Mouse (Mus musculus): ENCODE results near the gene Adck1. TPM values are rescaled to one million over a fixed set of nuclear protein-coding genes. Genes with fewer than 3 reads are reported as not detected.

The Adck1 gene
- polyA plus RNA-seq, 1 experiment = 13.6 TPM

DNA sequence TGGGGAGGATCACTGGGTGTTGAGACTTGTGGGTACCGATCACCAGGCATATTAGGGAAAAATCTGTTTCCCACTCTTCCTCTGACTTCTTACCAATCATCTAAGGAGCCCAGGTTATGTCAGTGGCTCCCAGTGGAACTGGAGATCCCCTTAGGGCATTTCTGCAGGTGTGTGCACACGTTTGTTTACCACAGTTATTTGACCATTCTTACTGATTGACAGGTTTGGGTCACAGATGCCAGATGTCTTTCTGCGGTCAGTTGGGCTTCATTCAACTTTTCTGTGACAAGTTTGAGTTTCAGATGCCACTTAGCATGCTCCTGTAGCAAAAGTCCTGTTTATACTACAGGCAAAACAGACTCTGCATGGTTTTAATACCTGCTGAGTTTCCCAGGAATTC, 112.5 kb downstream of the Adck1 start:
- H3K27ac ChIP-seq (ENCODE audit: insufficient read depth, low read length) = no peak overlapping the region
- no peak overlapping the region for H3K9ac ChIP-seq (ENCODE audit: low read depth, poor library complexity, severe bottlenecking)
- no peak for TF ChIP-seq CTCF (IDR thresholded peaks at IDR 0.05; ENCODE audit: low read depth, low read length)
- no peak for TF ChIP-seq POLR2A (IDR thresholded peaks at IDR 0.05; ENCODE audit: insufficient read depth, low read length)
- no peak for TF ChIP-seq EP300 (IDR thresholded peaks at IDR 0.05; ENCODE audit: insufficient read depth, low read depth, low read length)
- no peaks in the 10 kb centered on the region for H3K36me3 ChIP-seq (ENCODE audit: control insufficient read depth, insufficient read depth, low read length, poor library complexity, severe bottlenecking)
- no peaks in the 10 kb centered on the region; the same call in none of the 2 replicates for H3K9me3 ChIP-seq (replicated peaks; ENCODE audit: control insufficient read depth, insufficient read depth, low read length, poor library complexity, severe bottlenecking)
- H3K4me1 ChIP-seq (ENCODE audit: control insufficient read depth, insufficient read depth, low read length) = no peaks in the 10 kb centered on the region
- H3K27me3 ChIP-seq (ENCODE audit: control insufficient read depth, insufficient read depth, low read length, poor library complexity, severe bottlenecking) = no peaks in the 10 kb centered on the region
- H3K4me3 ChIP-seq (ENCODE audit: low read depth, low read length) = no peak overlapping the region

DNA sequence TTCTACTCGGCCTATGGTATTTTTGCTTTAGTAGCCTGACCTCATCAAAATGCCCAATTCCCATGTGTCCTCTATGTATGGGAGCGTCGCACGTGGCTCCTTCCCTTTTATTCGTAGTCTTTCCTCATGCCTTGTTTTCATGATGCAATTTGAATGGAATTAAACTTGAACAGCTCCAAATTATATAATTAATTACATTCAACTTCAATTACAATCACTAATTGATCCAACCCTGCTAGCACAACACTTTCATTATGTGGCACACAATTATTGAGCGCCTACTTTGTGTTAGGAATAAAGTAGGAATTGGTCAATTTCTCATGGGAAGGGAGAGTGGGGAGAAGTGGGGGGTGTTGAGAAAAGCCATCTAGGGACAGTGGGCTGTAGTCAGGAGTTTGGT, 113.4 kb downstream of the Adck1 start:
- Histone ChIP-seq H3K9ac (ENCODE audit: low read depth, poor library complexity, severe bottlenecking) (no peak overlapping the region), H3K36me3 (ENCODE audit: control insufficient read depth, insufficient read depth, low read length, poor library complexity, severe bottlenecking) (no peaks in the 10 kb centered on the region), H3K4me3 (ENCODE audit: low read depth, low read length) (no peak overlapping the region), H3K4me1 (ENCODE audit: control insufficient read depth, insufficient read depth, low read length) (no peaks in the 10 kb centered on the region), H3K27ac (ENCODE audit: insufficient read depth, low read length) (no peak overlapping the region), H3K9me3 (replicated peaks; ENCODE audit: control insufficient read depth, insufficient read depth, low read length, poor library complexity, severe bottlenecking) (no peaks in the 10 kb centered on the region; the same call in none of the 2 replicates), H3K27me3 (ENCODE audit: control insufficient read depth, insufficient read depth, low read length, poor library complexity, severe bottlenecking) (no peaks in the 10 kb centered on the region)
- TF ChIP-seq POLR2A (IDR thresholded peaks at IDR 0.05; ENCODE audit: insufficient read depth, low read length) (no peak), CTCF (IDR thresholded peaks at IDR 0.05; ENCODE audit: low read depth, low read length) (no peak), EP300 (IDR thresholded peaks at IDR 0.05; ENCODE audit: insufficient read depth, low read depth, low read length) (no peak)

DNA sequence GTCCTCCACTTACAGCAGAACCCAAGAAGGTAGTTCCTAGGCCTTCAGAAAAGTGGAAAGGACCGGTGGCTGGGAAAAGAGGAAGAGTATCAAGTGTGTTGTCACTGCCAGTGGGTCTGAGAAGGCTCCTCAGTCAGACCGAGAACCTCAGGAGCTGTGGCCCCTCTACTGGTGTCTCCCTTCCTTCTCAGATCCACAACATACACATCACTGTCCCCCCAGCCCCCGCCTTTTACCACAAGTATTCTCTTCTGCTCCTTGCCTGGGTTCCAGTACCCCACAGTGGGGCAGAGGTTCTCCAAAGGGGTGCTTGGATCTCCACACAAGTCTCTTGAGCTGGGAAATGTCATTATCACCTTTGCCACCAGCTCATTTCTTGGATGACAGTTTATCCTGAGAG, 115.5 kb downstream of the Adck1 start:
- Histone ChIP-seq H3K4me1 (ENCODE audit: control insufficient read depth, insufficient read depth, low read length) (no peaks in the 10 kb centered on the region), H3K27ac (ENCODE audit: insufficient read depth, low read length) (no peak overlapping the region), H3K27me3 (ENCODE audit: control insufficient read depth, insufficient read depth, low read length, poor library complexity, severe bottlenecking) (no peaks in the 10 kb centered on the region), H3K9me3 (replicated peaks; ENCODE audit: control insufficient read depth, insufficient read depth, low read length, poor library complexity, severe bottlenecking) (no peaks in the 10 kb centered on the region; the same call in none of the 2 replicates), H3K36me3 (ENCODE audit: control insufficient read depth, insufficient read depth, low read length, poor library complexity, severe bottlenecking) (no peaks in the 10 kb centered on the region), H3K4me3 (ENCODE audit: low read depth, low read length) (no peak overlapping the region), H3K9ac (ENCODE audit: low read depth, poor library complexity, severe bottlenecking) (no peak overlapping the region)
- no peak for TF ChIP-seq CTCF (IDR thresholded peaks at IDR 0.05; ENCODE audit: low read depth, low read length)
- TF ChIP-seq EP300 (IDR thresholded peaks at IDR 0.05; ENCODE audit: insufficient read depth, low read depth, low read length) = no peak
- no peak for TF ChIP-seq POLR2A (IDR thresholded peaks at IDR 0.05; ENCODE audit: insufficient read depth, low read length)

DNA sequence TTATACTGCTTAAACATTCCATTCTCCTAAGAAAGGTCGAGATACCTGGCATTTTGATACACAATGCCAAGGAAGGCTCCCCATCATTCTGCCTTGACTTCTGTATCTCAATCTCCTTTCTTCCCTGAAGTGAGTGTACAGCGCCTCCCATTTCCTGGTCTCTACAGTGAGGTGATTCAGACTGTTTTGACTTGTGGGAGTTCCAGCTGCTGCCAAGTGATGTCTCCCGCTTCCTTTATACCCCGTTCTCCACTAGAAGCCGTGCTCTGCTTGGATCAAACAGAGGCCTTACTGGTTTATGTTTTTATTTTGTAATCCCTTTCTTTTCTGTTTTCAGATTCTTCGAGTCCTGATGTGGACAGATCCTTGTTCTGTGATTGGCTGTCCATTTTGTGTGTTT, 116.3 kb downstream of the Adck1 start:
- Histone ChIP-seq H3K9ac (ENCODE audit: low read depth, poor library complexity, severe bottlenecking) (no peak overlapping the region), H3K27ac (ENCODE audit: insufficient read depth, low read length) (no peak overlapping the region), H3K36me3 (ENCODE audit: control insufficient read depth, insufficient read depth, low read length, poor library complexity, severe bottlenecking) (no peaks in the 10 kb centered on the region), H3K4me1 (ENCODE audit: control insufficient read depth, insufficient read depth, low read length) (no peaks in the 10 kb centered on the region), H3K4me3 (ENCODE audit: low read depth, low read length) (no peak overlapping the region), H3K9me3 (replicated peaks; ENCODE audit: control insufficient read depth, insufficient read depth, low read length, poor library complexity, severe bottlenecking) (no peaks in the 10 kb centered on the region; the same call in none of the 2 replicates), H3K27me3 (ENCODE audit: control insufficient read depth, insufficient read depth, low read length, poor library complexity, severe bottlenecking) (no peaks in the 10 kb centered on the region)
- no peak for TF ChIP-seq POLR2A (IDR thresholded peaks at IDR 0.05; ENCODE audit: insufficient read depth, low read length)
- no peak for TF ChIP-seq CTCF (IDR thresholded peaks at IDR 0.05; ENCODE audit: low read depth, low read length)
- no peak for TF ChIP-seq EP300 (IDR thresholded peaks at IDR 0.05; ENCODE audit: insufficient read depth, low read depth, low read length)

DNA sequence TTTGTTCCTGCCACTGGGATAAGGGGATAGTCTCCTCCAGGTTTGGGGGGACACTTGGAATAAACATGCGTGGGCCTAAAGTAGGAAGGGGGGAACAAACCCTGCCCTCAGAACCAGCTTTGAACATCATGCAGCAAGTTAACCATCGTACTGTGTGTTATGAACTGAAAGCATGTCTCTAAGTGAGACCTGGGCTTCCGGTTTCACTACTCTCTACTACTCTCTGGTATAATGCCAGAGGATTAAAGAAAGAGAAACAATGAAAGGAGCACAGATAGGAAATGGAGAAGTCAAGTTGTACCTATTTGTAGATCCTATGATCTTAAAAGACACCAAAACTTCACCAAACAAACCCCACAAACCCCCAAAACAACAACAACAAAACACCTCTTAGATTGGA, 121.3 kb downstream of the Adck1 start:
- Histone ChIP-seq H3K27me3 (ENCODE audit: control insufficient read depth, insufficient read depth, low read length, poor library complexity, severe bottlenecking) (no peaks in the 10 kb centered on the region), H3K4me3 (ENCODE audit: low read depth, low read length) (no peak overlapping the region), H3K9me3 (replicated peaks; ENCODE audit: control insufficient read depth, insufficient read depth, low read length, poor library complexity, severe bottlenecking) (no peaks in the 10 kb centered on the region), H3K9ac (ENCODE audit: low read depth, poor library complexity, severe bottlenecking) (no peak overlapping the region), H3K36me3 (ENCODE audit: control insufficient read depth, insufficient read depth, low read length, poor library complexity, severe bottlenecking) (no peaks in the 10 kb centered on the region), H3K27ac (ENCODE audit: insufficient read depth, low read length) (no peak overlapping the region), H3K4me1 (ENCODE audit: control insufficient read depth, insufficient read depth, low read length) (no peaks in the 10 kb centered on the region)
- TF ChIP-seq POLR2A (IDR thresholded peaks at IDR 0.05; ENCODE audit: insufficient read depth, low read length) (no peak), CTCF (IDR thresholded peaks at IDR 0.05; ENCODE audit: low read depth, low read length) (no peak), EP300 (IDR thresholded peaks at IDR 0.05; ENCODE audit: insufficient read depth, low read depth, low read length) (no peak)

DNA sequence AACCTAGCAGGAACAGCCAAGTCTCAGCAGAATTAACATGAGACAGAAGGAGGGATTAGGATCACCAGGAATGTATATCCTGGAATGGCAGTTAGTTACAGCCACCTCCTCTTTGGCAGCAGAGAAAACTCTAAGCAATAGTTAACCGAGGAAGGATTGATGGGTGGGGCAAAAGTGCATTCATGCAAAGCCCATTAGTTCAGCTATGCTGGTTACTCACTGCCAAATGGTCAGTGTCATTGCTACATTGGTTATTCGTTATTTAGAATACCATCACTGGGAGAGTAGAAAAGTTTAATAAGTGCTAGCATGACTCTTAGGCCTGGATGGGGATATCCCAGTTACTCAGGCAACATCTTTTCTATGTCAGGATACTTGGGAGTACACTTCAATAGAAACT, 130.5 kb downstream of the Adck1 start:
- H3K9me3 ChIP-seq (replicated peaks; ENCODE audit: control insufficient read depth, insufficient read depth, low read length, poor library complexity, severe bottlenecking) = no peaks in the 10 kb centered on the region
- H3K36me3 ChIP-seq (ENCODE audit: control insufficient read depth, insufficient read depth, low read length, poor library complexity, severe bottlenecking) = no peaks in the 10 kb centered on the region
- no peak for TF ChIP-seq EP300 (IDR thresholded peaks at IDR 0.05; ENCODE audit: insufficient read depth, low read depth, low read length)
- no peak for TF ChIP-seq POLR2A (IDR thresholded peaks at IDR 0.05; ENCODE audit: insufficient read depth, low read length)
- TF ChIP-seq CTCF (IDR thresholded peaks at IDR 0.05; ENCODE audit: low read depth, low read length) = no peak
- H3K27ac ChIP-seq (ENCODE audit: insufficient read depth, low read length) = no peak overlapping the region
- no peaks in the 10 kb centered on the region for H3K4me1 ChIP-seq (ENCODE audit: control insufficient read depth, insufficient read depth, low read length)
- no peaks in the 10 kb centered on the region; the same call in 1 of the 2 replicates for H3K27me3 ChIP-seq (ENCODE audit: control insufficient read depth, insufficient read depth, low read length, poor library complexity, severe bottlenecking)
- H3K9ac ChIP-seq (ENCODE audit: low read depth, poor library complexity, severe bottlenecking) = no peak overlapping the region
- no peak overlapping the region for H3K4me3 ChIP-seq (ENCODE audit: low read depth, low read length)

Other genes starting within 250 kb of the Adck1 start
- gene Gm10436, start 178.4 kb upstream of the Adck1 start, polyA plus RNA-seq (2011; ENCODE audit: insufficient read depth, insufficient read length, low read depth, missing spikeins) = not detected in 2 replicates
- not detected in 2 replicates for gene Gm8332, start 110.5 kb upstream of the Adck1 start, polyA plus RNA-seq (2011; ENCODE audit: insufficient read depth, insufficient read length, low read depth, missing spikeins)
- not detected in 2 replicates for gene Gm5662, start 86.1 kb upstream of the Adck1 start, polyA plus RNA-seq (2011; ENCODE audit: insufficient read depth, insufficient read length, low read depth, missing spikeins)
- gene Gm5039, start 36.5 kb upstream of the Adck1 start, polyA plus RNA-seq (2011; ENCODE audit: insufficient read depth, insufficient read length, low read depth, missing spikeins) = not detected in 2 replicates

Data from ES-Bruce4 (cell line).